Mouse (Mus musculus): ENCODE results near the gene Bcan.

Gene Bcan

DNA sequence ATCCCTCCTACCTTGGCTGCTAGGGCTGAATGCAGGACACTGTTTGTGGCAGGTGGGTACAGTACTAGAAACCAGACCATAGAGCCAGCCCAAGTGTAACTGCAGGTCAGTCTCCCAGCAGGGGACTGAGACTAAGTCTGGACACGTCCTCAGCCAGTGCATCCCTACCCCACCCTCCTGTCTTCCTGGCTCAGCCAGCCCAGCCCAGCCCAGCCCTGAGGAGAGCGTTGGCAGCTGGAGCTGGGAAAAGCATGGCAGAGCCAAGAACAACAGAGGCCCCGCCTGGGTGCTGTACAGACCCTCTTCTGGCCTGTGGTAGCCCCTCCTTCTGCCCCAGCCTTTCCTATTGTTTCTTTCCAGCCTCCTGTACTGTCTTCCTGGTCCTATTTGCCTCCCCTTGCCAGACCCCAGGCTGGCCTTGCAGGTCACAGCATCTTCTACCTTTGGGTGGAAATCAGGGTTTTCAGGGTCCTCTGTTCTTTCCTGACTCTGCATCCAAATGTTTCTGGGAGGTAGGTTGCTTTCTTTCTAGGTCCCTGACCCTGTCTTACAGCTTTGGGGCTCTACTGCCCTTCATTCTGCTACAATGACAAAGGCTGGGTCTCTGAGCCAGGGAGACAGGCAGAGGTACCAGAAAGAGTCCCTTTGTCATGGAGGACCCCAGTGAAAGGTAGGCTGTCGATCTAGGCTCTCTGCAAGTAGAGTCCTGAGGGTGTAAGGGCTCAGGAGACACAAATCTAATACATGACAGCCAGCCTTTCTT lies 55.0 kb downstream of the Bcan start:
- no peak for DNase-seq (ENCODE audit: low read depth, low spot score)

GRCm38 (mm10) chr3:87943586-87943985 lies 56.4 kb downstream of the Bcan start:
- no peak for DNase-seq (ENCODE audit: low read depth, low spot score)

- DNase-seq (ENCODE audit: low read depth, low spot score): no peak
Measured at GRCm38 (mm10) chr3:87942471-87942870, 57.6 kb downstream of the Bcan start.

GRCm38 (mm10) chr3:87940611-87941010 lies 59.4 kb downstream of the Bcan start:
- DNase-seq (ENCODE audit: low read depth, low spot score): no peak

All from ES-CJ7 (cell line).